Mouse (Mus musculus) myocyte (in vitro differentiated cells): ENCODE results near the gene Hs6st3. TPM values are rescaled to one million over a fixed set of nuclear protein-coding genes. Genes with fewer than 3 reads are reported as not detected.

Experiments used
- H3K27me3 ChIP-seq: one replicate; pipeline ENCODE4 v1.6.1; 2011; ENCODE audit not compliant: control insufficient read depth, insufficient read depth, insufficient read length
- H3K36me3 ChIP-seq: one replicate; pipeline ENCODE4 v1.6.1; 2011; ENCODE audit not compliant: control insufficient read depth, insufficient read depth
- H3K4me2 ChIP-seq: one replicate; pipeline ENCODE4 v1.6.1; 2011; ENCODE audit warnings: low read depth, control low read depth
- H3K4me3 ChIP-seq: one replicate; pipeline ENCODE4 v1.5.1; 2011; ENCODE audit warnings: mild to moderate bottlenecking, control low read depth, moderate library complexity
- H3K79me2 ChIP-seq: one replicate; pipeline ENCODE4 v1.6.1; 2011; ENCODE audit not compliant: control insufficient read depth, insufficient read depth
- H3ac ChIP-seq: one replicate; pipeline ENCODE4 v1.6.1; 2011; ENCODE audit not compliant: control insufficient read depth, insufficient read length
- CEBPB ChIP-seq: IDR thresholded peaks from 2 replicates; pipeline ENCODE4 v1.6.1; 2011; ENCODE audit warnings: mild to moderate bottlenecking, moderate library complexity; ENCODE audit not compliant: poor library complexity, insufficient read depth, severe bottlenecking
- E2F4 ChIP-seq: IDR thresholded peaks from one replicate; pipeline ENCODE4 v1.6.1; 2011; ENCODE audit warnings: mild to moderate bottlenecking, control low read depth, moderate library complexity; ENCODE audit not compliant: insufficient read depth
- MAX ChIP-seq: IDR thresholded peaks from one replicate; pipeline ENCODE4 v1.6.1; 2011; ENCODE audit warnings: low read depth, mild to moderate bottlenecking, control low read depth
- MYOD1 ChIP-seq, 3 experiments: IDR thresholded peaks; one replicate each; pipeline ENCODE4 v1.6.1; 2011; ENCODE audit warnings: control low read depth in 2 of 3, low read depth in 2 of 3, mild to moderate bottlenecking in 2 of 3, moderate library complexity in 1 of 3; ENCODE audit not compliant: insufficient read length in 2 of 3, control insufficient read depth in 1 of 3
- MYOG ChIP-seq, 3 experiments: IDR thresholded peaks; one replicate each; pipeline ENCODE4 v1.6.1; 2011; ENCODE audit warnings: control low read depth in 2 of 3, low read depth in 2 of 3, mild to moderate bottlenecking in 2 of 3; ENCODE audit not compliant: insufficient read length in 2 of 3, control insufficient read depth in 1 of 3, insufficient read depth in 1 of 3
- POLR2A ChIP-seq: IDR thresholded peaks from one replicate; pipeline ENCODE4 v1.6.1; 2011; ENCODE audit warnings: low read depth, mild to moderate bottlenecking, control low read depth, moderate library complexity; ENCODE audit not compliant: insufficient read length
- POLR2AphosphoS2 ChIP-seq: IDR thresholded peaks from one replicate; pipeline ENCODE4 v1.6.1; 2011; ENCODE audit warnings: low read depth, control low read depth; ENCODE audit not compliant: insufficient read length
- REST ChIP-seq: IDR thresholded peaks from one replicate; pipeline ENCODE4 v1.6.1; 2011; ENCODE audit warnings: mild to moderate bottlenecking, control low read depth, moderate library complexity; ENCODE audit not compliant: insufficient read depth, insufficient read length
- SRF ChIP-seq: IDR thresholded peaks from one replicate; pipeline ENCODE4 v1.6.1; 2011; ENCODE audit warnings: low read depth; ENCODE audit not compliant: control insufficient read depth, insufficient read length
- TCF12 ChIP-seq: IDR thresholded peaks from one replicate; pipeline ENCODE4 v1.6.1; 2011; ENCODE audit warnings: mild to moderate bottlenecking, control low read depth; ENCODE audit not compliant: poor library complexity, insufficient read depth, severe bottlenecking
- TCF3 ChIP-seq: IDR thresholded peaks from one replicate; pipeline ENCODE4 v1.6.1; 2011; ENCODE audit warnings: low read depth, control low read depth; ENCODE audit not compliant: insufficient read length
- USF1 ChIP-seq: IDR thresholded peaks from one replicate; pipeline ENCODE4 v1.6.1; 2011; ENCODE audit warnings: low read depth, mild to moderate bottlenecking, control low read depth, moderate library complexity
- polyA plus RNA-seq: library from polyadenylated mRNA; unstranded; fragments of >200 nt; fragmentation: generic; extraction: Trizol; gene quantifications from one replicate; pipeline ENCODE4 v1.2.1, GENCODE M21; 2012; ENCODE audit warnings: missing spikeins

The Hs6st3 gene
- polyA plus RNA-seq, 1 experiment, result not detected

GRCm38 (mm10) chr14:119813898-119814297 is 675.8 kb downstream of the Hs6st3 start:
- Histone ChIP-seq H3K4me3 (no peak overlapping the region), H3ac (no peak overlapping the region), H3K27me3 (no peaks in the 10 kb centered on the region), H3K79me2 (no peaks in the 10 kb centered on the region), H3K4me2 (no peak overlapping the region), H3K36me3 (no peaks in the 10 kb centered on the region)
- TF ChIP-seq E2F4, result no peak
- no peak for TF ChIP-seq REST
- no peak for TF ChIP-seq TCF12
- no peak for TF ChIP-seq MYOG (IDR thresholded peaks at IDR 0.05; ENCODE audit: control insufficient read depth in 1 of 3, insufficient read depth in 1 of 3, insufficient read length in 2 of 3, low read depth in 2 of 3)
- TF ChIP-seq USF1, result no peak
- TF ChIP-seq MAX, result no peak
- TF ChIP-seq POLR2A, result no peak
- TF ChIP-seq POLR2AphosphoS2, result no peak
- no peak for TF ChIP-seq MYOD1 (IDR thresholded peaks at IDR 0.05; ENCODE audit: control insufficient read depth in 1 of 3, insufficient read length in 2 of 3, low read depth in 2 of 3)
- no peak for TF ChIP-seq CEBPB
- TF ChIP-seq SRF, result no peak
- TF ChIP-seq TCF3, result no peak

GRCm38 (mm10) chr14:119815616-119816015 is 677.5 kb downstream of the Hs6st3 start:
- TF ChIP-seq REST, result no peak
- no peak for TF ChIP-seq SRF
- TF ChIP-seq USF1, result no peak
- no peak for TF ChIP-seq MYOD1 (IDR thresholded peaks at IDR 0.05; ENCODE audit: control insufficient read depth in 1 of 3, insufficient read length in 2 of 3, low read depth in 2 of 3)
- TF ChIP-seq TCF12, result no peak
- TF ChIP-seq E2F4, result no peak
- no peak for TF ChIP-seq POLR2A
- no peak for TF ChIP-seq TCF3
- TF ChIP-seq POLR2AphosphoS2, result no peak
- no peak for TF ChIP-seq CEBPB
- TF ChIP-seq MYOG (IDR thresholded peaks at IDR 0.05; ENCODE audit: control insufficient read depth in 1 of 3, insufficient read depth in 1 of 3, insufficient read length in 2 of 3, low read depth in 2 of 3), result no peak
- TF ChIP-seq MAX, result no peak
- Histone ChIP-seq H3K27me3 (no peaks in the 10 kb centered on the region), H3K4me3 (no peak overlapping the region), H3ac (no peak overlapping the region), H3K36me3 (no peaks in the 10 kb centered on the region), H3K79me2 (no peaks in the 10 kb centered on the region), H3K4me2 (no peak overlapping the region)

- Histone ChIP-seq H3K36me3 (no peaks in the 10 kb centered on the region), H3ac (no peak overlapping the region), H3K79me2 (no peaks in the 10 kb centered on the region), H3K27me3 (no peaks in the 10 kb centered on the region), H3K4me3 (no peak overlapping the region), H3K4me2 (no peak overlapping the region)
- TF ChIP-seq TCF12 (no peak), CEBPB (no peak), SRF (no peak), TCF3 (no peak), POLR2AphosphoS2 (no peak), E2F4 (no peak), MAX (no peak), MYOD1 (IDR thresholded peaks at IDR 0.05; ENCODE audit: control insufficient read depth in 1 of 3, insufficient read length in 2 of 3, low read depth in 2 of 3) (no peak), MYOG (IDR thresholded peaks at IDR 0.05; ENCODE audit: control insufficient read depth in 1 of 3, insufficient read depth in 1 of 3, insufficient read length in 2 of 3, low read depth in 2 of 3) (no peak), USF1 (no peak), POLR2A (no peak), REST (no peak)
These were observed 682.4 kb downstream of the Hs6st3 start for GRCm38 (mm10) chr14:119820562-119820961.

GRCm38 (mm10) chr14:119831165-119832011 is 693.2 kb downstream of the Hs6st3 start:
- Histone ChIP-seq H3K79me2 (no peaks in the 10 kb centered on the region), H3K4me3 (no peak overlapping the region), H3K4me2 (no peak overlapping the region), H3ac (no peak overlapping the region), H3K27me3 (no peaks in the 10 kb centered on the region), H3K36me3 (no peaks in the 10 kb centered on the region)
- TF ChIP-seq REST (no peak), TCF12 (no peak), CEBPB (no peak), POLR2AphosphoS2 (no peak), SRF (no peak), MYOG (IDR thresholded peaks at IDR 0.05; ENCODE audit: control insufficient read depth in 1 of 3, insufficient read depth in 1 of 3, insufficient read length in 2 of 3, low read depth in 2 of 3) (no peak), POLR2A (no peak), MYOD1 (IDR thresholded peaks at IDR 0.05; ENCODE audit: control insufficient read depth in 1 of 3, insufficient read length in 2 of 3, low read depth in 2 of 3) (no peak), MAX (no peak), USF1 (no peak), TCF3 (no peak), E2F4 (no peak)

- Histone ChIP-seq H3ac (no peak overlapping the region), H3K36me3 (no peaks in the 10 kb centered on the region), H3K79me2 (no peaks in the 10 kb centered on the region), H3K27me3 (no peaks in the 10 kb centered on the region), H3K4me3 (no peak overlapping the region), H3K4me2 (no peak overlapping the region)
- TF ChIP-seq MYOG (IDR thresholded peaks at IDR 0.05; ENCODE audit: control insufficient read depth in 1 of 3, insufficient read depth in 1 of 3, insufficient read length in 2 of 3, low read depth in 2 of 3), result no peak
- no peak for TF ChIP-seq POLR2A
- TF ChIP-seq TCF12, result no peak
- TF ChIP-seq MAX, result no peak
- no peak for TF ChIP-seq REST
- TF ChIP-seq MYOD1 (IDR thresholded peaks at IDR 0.05; ENCODE audit: control insufficient read depth in 1 of 3, insufficient read length in 2 of 3, low read depth in 2 of 3), result no peak
These were observed 693.8 kb downstream of the Hs6st3 start for GRCm38 (mm10) chr14:119832012-119832325.
